Mouse (Mus musculus) hindbrain, embryonic 10.5 days (tissue): ENCODE data around the gene Brwd1. TPM values are rescaled to one million over a fixed set of nuclear protein-coding genes. Genes with fewer than 3 reads are reported as not detected.
"Not testable (repeated sequence)": the region's sequence is repeated elsewhere in the genome, so short reads cannot be mapped to it uniquely, and the experiment has no call there.

ENCODE experiments used
- DNase-seq: peaks from one replicate; pipeline ENCODE4 v3.0.0-alpha.2; 2017; ENCODE audit warnings: low spot score
- H3K27ac ChIP-seq: fragments of 300-500 bp; sonication (generic); 2 replicates; pipeline ENCODE4 v1.5.1; 2016; ENCODE audit warnings: mild to moderate bottlenecking, moderate library complexity
- H3K27me3 ChIP-seq: fragments of 300-500 bp; sonication (generic); 2 replicates; pipeline ENCODE4 v1.6.1; 2016; ENCODE audit warnings: mild to moderate bottlenecking; ENCODE audit not compliant: poor library complexity, insufficient read depth, severe bottlenecking
- H3K36me3 ChIP-seq: fragments of 300-500 bp; sonication (generic); 2 replicates; pipeline ENCODE4 v1.6.1; 2016; ENCODE audit warnings: mild to moderate bottlenecking, moderate library complexity
- H3K4me1 ChIP-seq: fragments of 300-500 bp; sonication (generic); replicated peaks from 2 replicates; pipeline ENCODE4 v1.6.1; 2016; ENCODE audit warnings: mild to moderate bottlenecking
- H3K4me3 ChIP-seq: fragments of 300-500 bp; sonication (generic); 2 replicates; pipeline ENCODE4 v1.5.1; 2016; ENCODE audit warnings: mild to moderate bottlenecking, moderate library complexity
- H3K9me3 ChIP-seq: fragments of 300-500 bp; sonication (generic); 2 replicates; pipeline ENCODE4 v1.6.1; 2016; ENCODE audit warnings: mild to moderate bottlenecking, moderate library complexity
- WGBS: fragments of 180-500 bp; shearing (Covaris S2); methylation state at CpG from one replicate; pipeline ENCODE4 v1.1.7; 2016; 5-methylcytosine and 5-hydroxymethylcytosine counted together
- polyA plus RNA-seq: library from polyadenylated mRNA; unstranded; fragments of >200 nt; fragmentation: Nextera tagmentation; extraction: Ambion mirVana; gene quantifications from 2 replicates; pipeline ENCODE4 v1.2.1, GENCODE M21; 2016

The Brwd1 gene
- 138 and 164 TPM in 2 replicates for polyA plus RNA-seq

DNA sequence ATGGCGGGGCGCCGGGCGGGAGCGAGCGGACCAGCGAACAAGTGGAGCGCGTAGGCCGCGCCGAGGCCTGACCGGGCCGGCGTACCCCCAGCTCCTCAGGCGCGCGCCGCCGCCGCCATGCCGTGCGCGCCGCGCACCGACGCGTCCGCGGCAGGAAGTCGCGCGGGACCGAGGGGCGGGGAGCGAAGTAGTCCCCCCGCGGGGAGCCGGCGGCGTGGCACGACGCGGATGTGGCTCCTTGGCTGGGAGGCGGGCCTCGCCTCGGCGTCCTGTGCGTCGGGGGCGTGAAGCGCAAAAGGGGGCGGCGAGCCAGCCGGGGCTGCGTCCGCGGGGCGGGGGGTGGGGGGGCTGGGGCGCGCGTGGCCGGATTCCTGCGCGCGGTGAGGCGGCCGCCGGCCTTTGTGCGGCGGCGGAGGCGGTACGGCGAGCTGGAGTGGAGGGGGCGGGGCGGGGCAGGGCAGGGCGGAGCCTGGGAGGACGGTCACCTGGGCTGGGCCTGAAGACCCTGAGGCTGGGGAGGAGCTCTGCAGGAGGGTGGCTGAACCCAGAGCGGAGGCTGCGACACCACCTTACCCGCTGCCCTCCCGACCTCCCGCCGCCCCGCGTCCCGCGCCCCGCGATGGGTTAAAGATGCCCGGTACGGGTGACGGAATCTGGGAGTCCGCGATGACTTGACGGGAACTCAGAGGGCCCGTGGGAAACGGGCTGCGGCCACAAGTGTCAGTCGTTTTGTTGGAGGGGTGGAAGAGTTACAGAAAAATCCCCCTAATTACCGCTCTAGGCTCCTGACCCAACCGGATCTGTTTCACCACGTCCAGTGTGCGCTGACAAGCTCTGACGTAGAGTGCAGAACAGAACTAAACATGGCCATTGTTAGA lies at the start of gene Brwd1:
Gene Brwd1, minus strand, starts transcription at position 226 of the 878 bp plus-strand sequence.
- peaks cover 30% of the 10 kb centered on the region for H3K4me1 ChIP-seq
- WGBS, result under 1% methylated on average over 102 of the region's 107 CpGs
- peak within 1 kb of the TSS; percentile 99 for H3K4me3 ChIP-seq
- DNase-seq, result peak; percentile 90
- no peaks in the 10 kb centered on the region for H3K9me3 ChIP-seq
- H3K27ac ChIP-seq, result peak within 1 kb of the TSS; percentile 96
- H3K27me3 ChIP-seq, result no peaks in the 10 kb centered on the region
- peaks cover 38% of the 10 kb centered on the region for H3K36me3 ChIP-seq

DNA sequence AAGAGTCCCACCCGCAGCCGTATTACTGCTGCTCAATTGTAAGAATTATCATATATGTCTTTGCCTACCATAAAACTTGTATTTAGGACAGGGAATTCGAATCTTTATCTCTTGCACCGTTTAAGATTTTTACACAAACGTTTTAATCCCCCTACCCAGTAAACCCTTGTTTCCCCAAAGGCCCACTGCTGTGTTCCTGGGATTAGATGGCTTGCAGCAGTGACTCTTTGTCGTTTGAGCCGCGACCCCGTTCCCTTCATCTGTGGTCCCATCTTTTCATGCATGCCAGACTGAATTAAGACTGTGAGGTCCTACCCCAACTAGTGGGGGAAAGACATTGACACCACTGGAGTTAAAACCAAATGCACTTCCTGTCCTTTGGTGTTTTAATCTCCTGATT lies 46.1 kb upstream of the Brwd1 start:
- DNase-seq, result peak; percentile 29
- H3K36me3 ChIP-seq, result peaks cover 35% of the 10 kb centered on the region

DNA sequence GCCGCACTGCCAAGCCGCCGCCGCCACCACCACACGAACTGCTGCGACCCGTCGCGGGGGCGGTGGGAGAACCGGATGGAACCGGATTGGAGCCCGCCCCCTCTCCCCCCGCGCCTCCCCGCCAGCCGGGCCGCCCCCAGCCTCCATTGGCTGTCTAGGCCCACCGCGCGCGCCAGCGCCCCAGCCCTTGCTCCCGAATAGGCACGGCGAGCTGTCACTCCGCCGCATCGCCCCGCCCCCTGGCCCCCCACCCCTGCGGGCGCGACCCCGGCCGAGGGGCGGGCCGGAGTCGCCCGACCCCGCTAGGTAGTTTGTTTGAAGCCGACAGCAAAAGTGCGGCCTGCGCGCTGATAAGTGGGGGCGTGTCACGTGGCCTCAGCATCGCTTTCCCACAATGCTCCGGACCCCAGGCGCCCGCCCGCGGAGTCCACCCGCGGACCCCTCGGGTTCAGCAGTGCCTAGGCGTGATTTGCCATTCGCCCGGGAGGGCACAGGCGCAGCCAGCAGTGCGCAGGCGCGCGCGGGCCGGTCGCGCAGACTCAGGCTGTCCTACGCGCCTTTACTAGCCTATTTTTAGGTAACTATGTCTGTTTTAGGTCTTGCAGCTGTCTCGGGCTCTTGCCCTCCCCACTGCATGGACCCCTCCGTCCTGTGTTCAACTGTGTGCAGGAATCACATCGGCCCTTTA lies 45.5 kb upstream of the Brwd1 start, which contains the start of gene Hmgn1:
Gene Hmgn1, minus strand, starts transcription at position 73 of the 688 bp plus-strand sequence.
- DNase-seq, result peak; percentile 99
- H3K27ac ChIP-seq, result peak within 1 kb of the TSS; percentile 100
- H3K4me3 ChIP-seq, result peak within 1 kb of the TSS; percentile 97
- H3K9me3 ChIP-seq, result no peaks in the 10 kb centered on the region
- H3K36me3 ChIP-seq, result peaks cover 42% of the 10 kb centered on the region
- under 1% methylated on average over 67 of the region's 72 CpGs for whole genome bisulfite sequencing
- no peaks in the 10 kb centered on the region for H3K27me3 ChIP-seq
- H3K4me1 ChIP-seq, result peaks cover 31% of the 10 kb centered on the region

More for the DNA sequence above, 46.1 kb upstream of the Brwd1 start:
- H3K9me3 ChIP-seq, result no peaks in the 10 kb centered on the region
- H3K4me1 ChIP-seq, result peaks cover 31% of the 10 kb centered on the region
- no peaks in the 10 kb centered on the region for H3K27me3 ChIP-seq
- 3% methylated on average over 9 of the region's 9 CpGs for WGBS
- peak overlapping the region; percentile 97 for H3K4me3 ChIP-seq
- peak overlapping the region; percentile 100 for H3K27ac ChIP-seq

- Histone ChIP-seq H3K36me3 (peaks cover 47% of the 10 kb centered on the region), H3K9me3 (no peaks in the 10 kb centered on the region), H3K27me3 (no peaks in the 10 kb centered on the region), H3K4me3 (peak overlapping the region; percentile 97), H3K27ac (peak overlapping the region; percentile 100), H3K4me1 (peaks cover 31% of the 10 kb centered on the region)
- WGBS, result under 1% methylated on average over 52 of the region's 52 CpGs
- DNase-seq, result no peak
These were observed 44.9 kb upstream of the Brwd1 start for GRCm38 (mm10) chr16:96127288-96127656.

GRCm38 (mm10) chr16:96126684-96127171 lies 44.4 kb upstream of the Brwd1 start:
- no peak for DNase-seq
- 9% methylated on average over 19 of the region's 19 CpGs for WGBS
- H3K4me1 ChIP-seq, result peaks cover 31% of the 10 kb centered on the region
- peaks cover 52% of the 10 kb centered on the region for H3K36me3 ChIP-seq
- H3K27me3 ChIP-seq, result no peaks in the 10 kb centered on the region
- no peaks in the 10 kb centered on the region for H3K9me3 ChIP-seq
- H3K27ac ChIP-seq, result peak overlapping the region; percentile 100
- peak overlapping the region; percentile 97 for H3K4me3 ChIP-seq

- 78% methylated on average over 4 of the region's 4 CpGs for WGBS
- Histone ChIP-seq H3K4me3 (no peak overlapping the region), H3K4me1 (peaks cover 3% of the 10 kb centered on the region), H3K9me3 (no peaks in the 10 kb centered on the region), H3K27me3 (no peaks in the 10 kb centered on the region), H3K27ac (no peak overlapping the region), H3K36me3 (peaks cover 58% of the 10 kb centered on the region)
- no peak for DNase-seq
These were observed 37.8 kb upstream of the Brwd1 start for GRCm38 (mm10) chr16:96120022-96120623.

- H3K9me3 ChIP-seq, result no peaks in the 10 kb centered on the region
- DNase-seq, result no peak
- H3K4me3 ChIP-seq, result no peak overlapping the region
- H3K27me3 ChIP-seq, result no peaks in the 10 kb centered on the region
- 45% methylated on average over 4 of the region's 4 CpGs for WGBS
- no peaks in the 10 kb centered on the region for H3K4me1 ChIP-seq
- H3K36me3 ChIP-seq, result peaks cover 8% of the 10 kb centered on the region; the same call in 1 of the 2 replicates
- no peak overlapping the region for H3K27ac ChIP-seq
These were observed 32.4 kb upstream of the Brwd1 start for GRCm38 (mm10) chr16:96114729-96115128.

- Histone ChIP-seq H3K27ac (no peak overlapping the region), H3K36me3 (no peaks in the 10 kb centered on the region), H3K4me1 (no peaks in the 10 kb centered on the region), H3K27me3 (no peaks in the 10 kb centered on the region), H3K4me3 (no peak overlapping the region), H3K9me3 (no peaks in the 10 kb centered on the region)
- DNase-seq, result no peak
- WGBS, result 51% methylated on average over 2 of the region's 2 CpGs
These were observed 30.4 kb upstream of the Brwd1 start for GRCm38 (mm10) chr16:96112769-96113168.

DNA sequence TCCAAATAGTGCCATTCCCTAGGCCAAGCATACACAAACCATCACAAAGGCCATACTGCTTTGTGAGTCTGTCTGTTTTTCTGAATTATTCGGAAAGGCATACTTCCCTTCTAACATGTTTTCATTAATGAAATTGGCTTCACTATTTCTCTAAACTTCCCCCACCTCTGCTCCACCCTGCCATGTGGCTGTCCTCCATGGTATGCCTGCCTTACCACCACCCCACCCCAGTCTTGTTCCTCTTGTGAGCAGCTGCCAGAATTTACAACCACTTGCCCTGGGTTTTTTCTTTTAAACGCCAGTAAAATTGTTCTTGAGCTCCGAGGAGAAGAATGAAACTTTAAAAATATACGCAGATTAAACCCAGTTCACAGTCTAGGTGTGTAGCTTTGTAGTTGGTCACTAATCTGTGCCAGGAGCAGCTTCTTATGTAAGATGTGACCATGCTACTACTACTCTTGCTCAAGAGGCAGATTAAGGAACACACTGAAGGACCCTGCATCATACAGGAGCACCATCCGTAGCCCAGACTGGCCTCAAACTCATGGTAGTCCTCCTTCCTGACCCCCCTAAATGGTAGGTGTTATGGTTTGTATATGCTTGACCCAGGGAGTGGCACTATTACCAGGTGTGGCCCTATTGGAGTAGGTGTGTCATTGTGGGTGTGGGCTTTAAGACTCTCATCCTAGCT lies 28.5 kb upstream of the Brwd1 start:
- H3K4me3 ChIP-seq, result no peak overlapping the region
- no peak for DNase-seq
- H3K4me1 ChIP-seq, result no peaks in the 10 kb centered on the region
- H3K36me3 ChIP-seq, result no peaks in the 10 kb centered on the region
- no peaks in the 10 kb centered on the region for H3K9me3 ChIP-seq
- H3K27ac ChIP-seq, result no peak overlapping the region
- WGBS, result 90% methylated on average over 5 of the region's 5 CpGs
- no peaks in the 10 kb centered on the region for H3K27me3 ChIP-seq

GRCm38 (mm10) chr16:96109673-96110072 lies 27.3 kb upstream of the Brwd1 start:
- no peaks in the 10 kb centered on the region for H3K9me3 ChIP-seq
- H3K27ac ChIP-seq, result no peak overlapping the region
- no peak for DNase-seq
- whole genome bisulfite sequencing, result 73% methylated on average over 4 of the region's 4 CpGs
- no peaks in the 10 kb centered on the region for H3K4me1 ChIP-seq
- H3K27me3 ChIP-seq, result no peaks in the 10 kb centered on the region
- H3K4me3 ChIP-seq, result no peak overlapping the region
- no peaks in the 10 kb centered on the region for H3K36me3 ChIP-seq

DNA sequence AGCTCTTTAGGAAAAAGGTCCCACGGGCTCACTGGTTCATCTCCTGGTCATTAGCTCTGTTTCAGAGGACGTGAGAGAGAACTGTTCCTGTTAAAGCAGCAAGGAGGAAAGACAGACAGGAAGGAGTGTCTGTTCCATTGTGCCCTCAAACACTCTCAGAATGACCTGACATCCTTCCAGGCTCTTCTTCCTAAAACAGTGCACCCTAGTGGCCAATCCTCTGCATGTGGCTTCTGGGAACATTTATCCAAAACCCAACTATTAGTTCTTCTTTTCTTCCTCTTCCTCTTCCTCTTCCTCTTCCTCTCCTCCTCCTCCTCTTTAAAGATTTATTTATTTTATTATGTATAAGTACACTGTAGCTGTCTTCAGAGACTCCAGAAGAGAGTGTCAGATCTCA lies 20.7 kb upstream of the Brwd1 start:
- no peak overlapping the region for H3K4me3 ChIP-seq
- H3K27ac ChIP-seq, result no peak overlapping the region
- no peaks in the 10 kb centered on the region for H3K27me3 ChIP-seq
- no peaks in the 10 kb centered on the region for H3K36me3 ChIP-seq
- 48% methylated on average over 2 of the region's 2 CpGs for WGBS
- H3K4me1 ChIP-seq, result no peaks in the 10 kb centered on the region
- peak; percentile 16 for DNase-seq
- H3K9me3 ChIP-seq, result no peaks in the 10 kb centered on the region

GRCm38 (mm10) chr16:96097811-96098210 lies 15.5 kb upstream of the Brwd1 start:
- H3K9me3 ChIP-seq, H3K4me1 ChIP-seq, H3K4me3 ChIP-seq, H3K27me3 ChIP-seq, H3K36me3 ChIP-seq, H3K27ac ChIP-seq, DNase-seq: not testable (repeated sequence)
